Mouse (Mus musculus) sigmoid colon, adult 10 weeks (tissue): ENCODE measurements around the gene Card9. TPM values are rescaled to one million over a fixed set of nuclear protein-coding genes. Genes with fewer than 3 reads are reported as not detected.

Experiments
- polyA plus RNA-seq: library from polyadenylated mRNA; stranded (reverse); fragments of 350-450 nt; fragmentation: Illumina TruSeq; extraction: RNeasy Lipid Tissue Mini Kit (QIAGEN cat#74804); gene quantifications from one replicate; pipeline ENCODE4 v1.2.3, GENCODE M21; 2014; ENCODE audit warnings: low read depth, low replicate concordance

The Card9 gene
- not detected for polyA plus RNA-seq

DNA sequence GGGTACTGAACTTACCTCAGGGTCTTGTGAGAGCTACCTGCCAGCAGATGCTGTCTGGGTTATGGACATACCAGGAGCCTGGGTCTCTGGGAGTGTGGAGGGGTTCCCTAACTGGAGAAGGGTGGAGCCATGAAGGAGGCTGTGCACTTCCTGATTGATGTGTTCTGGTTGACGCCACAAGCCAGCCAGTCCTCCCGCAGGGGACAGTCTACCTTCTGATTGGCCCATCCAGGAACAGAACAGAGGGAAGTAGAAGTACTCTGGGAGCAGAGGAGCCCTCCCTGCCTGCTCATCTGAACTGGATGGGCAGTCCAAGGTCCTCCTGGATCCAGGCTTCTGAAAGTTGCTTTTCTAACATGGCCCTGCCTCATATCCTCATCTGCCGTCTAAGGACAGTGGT lies at the start of gene Card9:
TSS of gene Card9 (minus strand) at position 147 of the 400 bp plus-strand sequence.

DNA sequence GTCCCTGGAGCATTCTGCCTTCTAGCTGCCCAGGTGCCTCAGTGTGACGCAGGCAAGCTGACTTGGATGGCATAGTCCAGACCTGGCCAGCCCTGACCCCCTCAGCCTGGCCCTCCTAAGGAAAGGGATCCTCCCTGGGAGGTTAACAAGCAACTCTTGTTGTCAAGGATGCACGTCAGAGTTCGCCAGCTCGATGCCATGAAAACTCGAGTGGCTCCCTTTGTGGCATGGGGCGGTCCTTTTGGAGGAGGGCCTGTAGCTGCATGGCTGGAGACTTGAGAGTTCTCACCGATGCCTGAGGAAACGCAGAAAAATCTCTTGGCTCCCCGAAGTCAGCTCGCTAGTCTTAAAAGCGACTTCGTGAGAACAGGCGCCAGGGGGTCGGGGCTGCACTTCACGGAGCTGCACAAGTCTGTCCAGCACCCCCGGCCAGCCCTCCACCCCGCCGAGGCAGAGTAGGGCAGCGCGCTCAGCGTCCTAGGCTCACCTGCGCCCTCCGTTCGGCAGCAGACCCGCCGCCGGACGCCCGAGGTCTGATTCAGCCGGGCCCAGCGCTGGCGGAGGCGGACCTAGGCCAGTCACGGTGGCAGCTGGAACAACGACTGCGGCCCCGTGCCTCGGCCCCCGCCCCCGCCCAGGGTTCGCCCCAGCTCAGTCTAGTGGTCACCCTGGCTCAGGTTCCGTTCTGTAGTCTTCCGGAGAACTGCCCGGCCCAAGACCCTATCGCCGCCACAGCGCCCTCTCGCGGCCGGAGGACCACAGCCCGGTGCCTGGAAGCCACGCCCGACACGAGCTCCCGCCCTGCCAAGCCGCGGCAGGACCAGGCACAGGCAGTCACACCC lies 48.0 kb upstream of the Card9 start, which contains the start of gene Inpp5e:
TSS of gene Inpp5e (minus strand) at position 689 of the 842 bp plus-strand sequence.

DNA sequence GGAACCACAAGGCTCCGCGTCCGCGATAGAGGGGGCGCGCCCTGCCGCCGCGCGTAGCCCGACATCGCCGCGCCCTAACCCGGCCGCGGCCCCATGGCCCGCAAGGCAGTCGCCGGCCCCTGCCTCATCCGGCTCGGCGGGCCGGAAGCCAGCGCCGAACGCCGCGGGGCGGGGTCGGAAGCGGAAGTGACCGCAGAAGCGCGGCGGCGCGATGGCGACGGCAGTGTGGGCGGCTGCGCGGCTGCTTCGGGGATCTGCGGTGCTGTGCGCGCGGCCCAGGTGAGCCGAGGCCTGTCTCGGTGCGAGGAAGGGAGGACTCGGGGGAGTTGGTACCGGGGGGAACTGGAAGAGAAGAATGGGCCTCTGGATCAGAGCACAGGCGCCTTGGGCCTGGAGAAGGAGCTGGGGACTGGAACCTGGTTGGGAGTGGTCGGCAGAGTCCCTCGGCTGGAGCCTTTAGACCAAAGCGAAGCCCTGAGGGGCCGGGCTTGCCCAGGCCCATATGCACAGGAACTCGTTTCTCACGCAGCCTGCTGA lies 28.5 kb upstream of the Card9 start, which contains the start of the genes Entr1 and Pmpca:
TSS of gene Entr1 (minus strand) at position 163 of the 537 bp plus-strand sequence.
TSS of gene Pmpca (plus strand) at position 186 of the 537 bp plus-strand sequence.

DNA sequence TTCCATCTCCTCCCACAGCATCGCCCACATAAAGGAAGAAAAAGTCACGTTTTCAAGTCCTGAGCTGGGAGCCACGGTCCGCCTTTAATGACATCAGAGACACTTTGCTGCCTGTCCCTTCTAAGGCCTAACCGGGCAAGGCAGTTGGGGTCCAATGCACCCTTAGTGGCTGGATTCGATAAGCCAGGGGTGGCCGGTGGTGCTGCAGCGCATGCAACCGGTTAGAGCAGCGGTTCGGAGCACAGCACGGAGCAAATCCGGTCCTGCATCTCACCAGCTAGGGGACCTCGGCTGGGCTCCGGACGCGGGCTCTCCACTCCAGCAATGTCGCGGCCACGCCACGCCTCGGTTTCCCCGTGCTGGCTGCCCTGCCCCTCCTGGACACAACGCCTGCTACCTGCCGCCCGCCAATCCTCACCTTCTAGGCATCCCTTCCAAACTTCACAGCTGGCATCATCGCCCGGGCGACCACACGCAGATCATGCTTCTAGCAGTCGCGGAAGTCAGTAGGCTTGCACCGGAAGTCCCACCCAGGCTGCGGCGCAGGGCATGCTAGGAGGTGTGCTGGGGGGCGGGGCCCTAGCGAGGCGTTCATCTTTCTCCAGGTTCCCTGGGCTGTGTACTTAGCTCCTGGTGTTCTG lies 19.5 kb upstream of the Card9 start, which contains the start of gene Snapc4:
TSS of gene Snapc4 (minus strand) at position 523 of the 641 bp plus-strand sequence.

DNA sequence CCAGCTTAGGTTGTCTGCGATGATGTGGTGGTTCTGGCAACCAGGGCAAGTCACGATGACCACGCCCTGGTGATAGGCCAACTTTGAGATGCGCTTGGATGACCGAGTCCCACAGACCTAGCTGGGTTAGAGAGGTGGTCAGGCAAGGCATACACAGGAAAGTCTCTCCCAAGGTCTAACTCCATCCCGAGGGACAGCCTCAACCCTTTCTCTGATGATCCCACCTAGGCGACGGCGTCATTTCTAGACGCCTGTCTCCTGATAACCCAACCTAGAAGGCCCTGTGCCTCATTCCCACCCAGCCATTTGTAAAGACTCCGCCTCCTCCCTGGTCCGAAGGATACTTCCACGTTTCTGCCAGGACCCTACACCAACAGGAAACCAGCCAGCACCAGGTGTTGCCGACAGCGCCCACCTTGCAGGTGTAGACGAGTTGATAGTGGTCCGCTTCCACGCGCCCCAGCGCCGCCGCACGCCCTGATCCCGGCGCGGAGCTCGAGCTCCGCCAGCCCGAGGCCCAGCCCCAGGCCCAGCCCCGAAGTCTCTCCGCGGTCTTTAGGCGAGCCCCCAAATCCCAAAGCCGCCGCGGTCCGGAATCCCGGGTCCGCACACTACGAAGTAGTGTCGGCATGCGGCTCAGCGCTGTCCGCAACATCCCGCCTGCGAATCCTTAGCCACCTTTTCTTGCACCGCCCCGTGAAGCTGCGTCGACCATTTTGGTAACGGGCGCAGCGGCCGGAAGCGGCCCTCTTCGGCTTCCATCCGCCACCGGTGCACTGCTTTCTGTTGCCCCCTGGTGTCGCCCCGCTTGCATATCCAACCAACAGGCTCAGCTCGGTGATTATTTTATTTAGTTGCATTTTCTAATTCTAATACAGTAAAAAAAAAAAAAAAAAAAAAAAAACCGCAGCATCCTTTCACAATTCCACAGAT lies 9.1 kb downstream of the Card9 start, which contains the start of gene Dnlz:
TSS of gene Dnlz (minus strand) at position 753 of the 933 bp plus-strand sequence.

DNA sequence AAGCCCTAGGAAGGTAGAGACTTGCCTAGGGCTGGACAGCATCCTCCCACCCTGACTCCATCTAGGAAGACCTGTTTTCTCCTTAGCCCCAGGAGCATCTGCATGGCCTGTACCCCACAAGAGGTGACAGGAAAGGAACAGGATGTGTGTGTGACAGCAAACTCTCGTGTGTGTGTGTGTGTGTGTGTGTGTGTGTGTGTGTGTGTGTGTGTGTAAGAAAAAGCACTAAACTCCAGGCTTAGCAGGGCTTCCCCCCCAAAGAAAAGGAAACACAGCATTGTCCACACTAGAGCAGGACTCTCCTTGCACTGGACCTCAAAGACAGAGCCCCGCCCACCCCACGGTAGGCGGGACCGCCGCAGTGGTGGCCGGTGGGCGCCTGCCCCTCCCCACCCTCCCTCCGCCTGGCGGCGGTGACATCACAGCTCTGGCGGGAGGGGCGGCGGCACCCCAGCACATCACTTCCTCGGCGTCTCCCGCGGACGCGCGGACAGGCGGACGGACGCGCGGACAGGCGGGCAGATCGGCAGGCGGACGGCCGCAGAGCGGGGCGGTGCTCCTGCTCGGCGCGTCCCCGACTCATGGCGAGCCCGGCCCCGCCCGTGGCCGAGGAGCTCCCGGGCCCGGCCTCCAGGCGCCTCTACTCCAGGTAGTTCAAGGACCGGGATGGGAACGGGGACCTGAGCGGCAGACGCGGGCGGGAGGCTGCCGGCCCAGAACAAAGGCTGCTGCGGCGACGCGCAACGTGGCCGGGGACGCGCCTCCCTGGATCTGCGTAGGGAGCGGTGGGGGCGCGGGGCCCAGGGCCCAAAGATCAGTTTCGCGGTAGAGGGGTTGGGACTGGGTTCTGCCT lies 45.4 kb downstream of the Card9 start, which contains the start of gene Gpsm1:
TSS of gene Gpsm1 (plus strand) at position 444 of the 853 bp plus-strand sequence.

Other genes with a start within 250 kb of the Card9 start
- 12.7 TPM for gene Nacc2, start 237.7 kb downstream of the Card9 start, polyA plus RNA-seq
- not detected for gene Lhx3, start 152.6 kb downstream of the Card9 start, polyA plus RNA-seq
- gene Qsox2, start 123.4 kb downstream of the Card9 start, polyA plus RNA-seq = 11.9 TPM
- 0.22 TPM for gene Ccdc187, start 66.4 kb downstream of the Card9 start, polyA plus RNA-seq
- gene Gpsm1, start 45.4 kb downstream of the Card9 start, polyA plus RNA-seq = 0.69 TPM
- gene Dnlz, start 8.8 kb downstream of the Card9 start, polyA plus RNA-seq = 1.4 TPM
- 17.6 TPM for gene Snapc4, start 19.7 kb upstream of the Card9 start, polyA plus RNA-seq
- gene Entr1, start 28.4 kb upstream of the Card9 start, polyA plus RNA-seq = 35.1 TPM
- 96.4 TPM for gene Pmpca, start 28.4 kb upstream of the Card9 start, polyA plus RNA-seq
- 5.6 TPM for gene Inpp5e, start 48.3 kb upstream of the Card9 start, polyA plus RNA-seq
- gene Sec16a, start 84.3 kb upstream of the Card9 start, polyA plus RNA-seq = 63.6 TPM
- gene Notch1, start 155.7 kb upstream of the Card9 start, polyA plus RNA-seq = 1.7 TPM
- 4.7 TPM for gene Egfl7, start 219.1 kb upstream of the Card9 start, polyA plus RNA-seq
- gene Gm20532, start 225.7 kb upstream of the Card9 start, polyA plus RNA-seq = not detected
- gene Agpat2, start 243.5 kb upstream of the Card9 start, polyA plus RNA-seq = 3.5 TPM